Mouse (Mus musculus): ENCODE data around the gene Ep300. TPM values are rescaled to one million over a fixed set of nuclear protein-coding genes. Genes with fewer than 3 reads are reported as not detected.
A peak's percentile ranks its signal among the peaks of the same experiment; 100 is the strongest.
"Not testable (repeated sequence)": the region's sequence is repeated elsewhere in the genome, so short reads cannot be mapped to it uniquely, and the experiment has no call there.

The Ep300 gene
- polyA plus RNA-seq, 1 experiment from 2014 or later, result 15.0 TPM

DNA sequence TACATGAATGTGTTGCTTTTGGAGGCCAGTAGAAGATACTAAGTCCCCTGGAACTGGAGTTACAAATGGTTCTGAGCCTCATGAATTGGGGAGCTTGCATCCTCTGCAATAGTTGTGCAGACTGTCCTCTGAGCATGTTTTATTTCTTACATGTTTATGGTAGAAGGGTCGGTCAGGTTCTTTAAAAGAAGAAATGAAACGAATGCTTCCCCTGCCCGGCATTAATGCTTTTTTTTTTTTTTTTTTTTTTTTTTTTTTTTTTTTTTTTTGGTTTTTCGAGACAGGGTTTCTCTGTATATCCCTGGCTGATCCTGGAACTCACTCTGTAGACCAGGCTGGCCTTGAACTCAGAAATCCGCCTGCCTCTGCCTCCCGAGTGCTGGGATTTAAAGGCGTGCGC is 13.6 kb downstream of the Ep300 start:
- peaks cover 50% of the 10 kb centered on the region for H3K36me3 ChIP-seq (ENCODE audit: control insufficient read depth, insufficient read depth, low read length)
- H3K4me1 ChIP-seq (ENCODE audit: control insufficient read depth in 2 of 2, insufficient read depth in 2 of 2, low read length in 2 of 2); H3K9ac ChIP-seq (ENCODE audit: low read length); H3K27ac ChIP-seq (replicated peaks in 1 of 2; ENCODE audit: control insufficient read depth in 1 of 2, insufficient read depth in 1 of 2, low read depth in 2 of 2, low read length in 2 of 2); H3K4me2 ChIP-seq (ENCODE audit: low read length); H3K4me3 ChIP-seq (ENCODE audit: control insufficient read depth in 1 of 2, insufficient read depth in 1 of 2, low read depth in 1 of 2, low read length in 2 of 2); H3K27me3 ChIP-seq (ENCODE audit: control insufficient read depth, insufficient read depth, low read length); ATAC-seq (ENCODE audit: insufficient number of reproducible peaks, insufficient read depth, low FRiP score, low read depth); H3K9me3 ChIP-seq (ENCODE audit: control insufficient read depth, low read length): not testable (repeated sequence)
- 96% methylated on average over 7 of the region's 8 CpGs for WGBS

DNA sequence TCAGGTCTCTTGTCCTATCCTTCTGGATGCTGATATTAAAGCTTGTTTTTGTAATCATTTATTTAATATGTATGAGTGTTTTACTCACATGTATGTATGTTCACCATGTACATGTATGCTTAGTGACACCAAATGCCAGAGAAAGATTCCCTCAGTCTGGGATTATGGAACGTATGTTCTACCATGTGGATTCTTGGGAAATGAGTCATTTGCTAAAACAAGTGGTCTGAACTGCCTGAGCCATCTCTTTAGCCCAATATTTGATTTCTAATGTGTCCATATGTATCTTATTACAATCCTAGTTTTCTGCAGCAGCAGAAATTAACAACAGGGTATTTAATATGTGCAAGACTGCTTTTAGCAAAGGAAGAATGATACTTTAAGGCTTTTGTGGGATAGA is 20.1 kb downstream of the Ep300 start:
- H3K27me3 ChIP-seq (ENCODE audit: control insufficient read depth, insufficient read depth, low read length), result no peaks in the 10 kb centered on the region
- 28% methylated on average over 1 of the region's 1 CpGs for WGBS
- H3K36me3 ChIP-seq (ENCODE audit: control insufficient read depth, insufficient read depth, low read length), result peaks cover 67% of the 10 kb centered on the region
- no peaks in the 10 kb centered on the region for H3K9me3 ChIP-seq (ENCODE audit: control insufficient read depth, low read length)
- H3K4me2 ChIP-seq (ENCODE audit: low read length), result no peak overlapping the region
- H3K27ac ChIP-seq (replicated peaks in 1 of 2; ENCODE audit: control insufficient read depth in 1 of 2, insufficient read depth in 1 of 2, low read depth in 2 of 2, low read length in 2 of 2), result no peak overlapping the region
- no peak overlapping the region for H3K4me3 ChIP-seq (ENCODE audit: control insufficient read depth in 1 of 2, insufficient read depth in 1 of 2, low read depth in 1 of 2, low read length in 2 of 2)
- no peak for ATAC-seq (ENCODE audit: insufficient number of reproducible peaks, insufficient read depth, low FRiP score, low read depth)
- peaks cover 0 to 3% of the 10 kb centered on the region in 2 experiments; a peak in 1 of 4 replicates for H3K4me1 ChIP-seq (ENCODE audit: control insufficient read depth in 2 of 2, insufficient read depth in 2 of 2, low read length in 2 of 2)
- H3K9ac ChIP-seq (ENCODE audit: low read length), result no peak overlapping the region

DNA sequence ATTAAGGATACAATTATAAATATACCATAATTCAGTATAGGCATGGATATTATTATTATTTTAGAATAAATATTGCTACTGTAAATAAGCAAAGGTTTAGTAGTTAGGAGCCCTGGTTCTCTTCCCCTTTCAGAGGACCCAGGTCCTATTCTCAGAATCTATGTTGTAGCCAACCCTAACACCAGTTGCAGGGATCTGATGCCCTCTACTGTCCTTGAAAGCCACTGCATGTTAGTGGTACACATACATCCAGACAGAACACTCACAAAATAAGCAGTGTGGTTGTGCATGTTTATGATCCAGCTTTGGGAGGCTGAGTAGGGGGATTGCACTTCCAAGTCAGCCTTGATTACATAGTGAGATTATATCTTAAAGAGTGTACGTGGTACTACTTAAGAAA is 21.5 kb downstream of the Ep300 start:
- Histone ChIP-seq H3K4me1 (ENCODE audit: control insufficient read depth in 2 of 2, insufficient read depth in 2 of 2, low read length in 2 of 2) (peaks cover 0 to 3% of the 10 kb centered on the region in 2 experiments; a peak in 1 of 4 replicates), H3K4me2 (ENCODE audit: low read length) (no peak overlapping the region), H3K27me3 (ENCODE audit: control insufficient read depth, insufficient read depth, low read length) (no peaks in the 10 kb centered on the region), H3K36me3 (ENCODE audit: control insufficient read depth, insufficient read depth, low read length) (peaks cover 73% of the 10 kb centered on the region), H3K9me3 (ENCODE audit: control insufficient read depth, low read length) (no peaks in the 10 kb centered on the region), H3K9ac (ENCODE audit: low read length) (no peak overlapping the region), H3K4me3 (ENCODE audit: control insufficient read depth in 1 of 2, insufficient read depth in 1 of 2, low read depth in 1 of 2, low read length in 2 of 2) (no peak overlapping the region), H3K27ac (replicated peaks in 1 of 2; ENCODE audit: control insufficient read depth in 1 of 2, insufficient read depth in 1 of 2, low read depth in 2 of 2, low read length in 2 of 2) (no peak overlapping the region)
- 76% methylated on average over 1 of the region's 1 CpGs for WGBS
- ATAC-seq (ENCODE audit: insufficient number of reproducible peaks, insufficient read depth, low FRiP score, low read depth), result no peak

DNA sequence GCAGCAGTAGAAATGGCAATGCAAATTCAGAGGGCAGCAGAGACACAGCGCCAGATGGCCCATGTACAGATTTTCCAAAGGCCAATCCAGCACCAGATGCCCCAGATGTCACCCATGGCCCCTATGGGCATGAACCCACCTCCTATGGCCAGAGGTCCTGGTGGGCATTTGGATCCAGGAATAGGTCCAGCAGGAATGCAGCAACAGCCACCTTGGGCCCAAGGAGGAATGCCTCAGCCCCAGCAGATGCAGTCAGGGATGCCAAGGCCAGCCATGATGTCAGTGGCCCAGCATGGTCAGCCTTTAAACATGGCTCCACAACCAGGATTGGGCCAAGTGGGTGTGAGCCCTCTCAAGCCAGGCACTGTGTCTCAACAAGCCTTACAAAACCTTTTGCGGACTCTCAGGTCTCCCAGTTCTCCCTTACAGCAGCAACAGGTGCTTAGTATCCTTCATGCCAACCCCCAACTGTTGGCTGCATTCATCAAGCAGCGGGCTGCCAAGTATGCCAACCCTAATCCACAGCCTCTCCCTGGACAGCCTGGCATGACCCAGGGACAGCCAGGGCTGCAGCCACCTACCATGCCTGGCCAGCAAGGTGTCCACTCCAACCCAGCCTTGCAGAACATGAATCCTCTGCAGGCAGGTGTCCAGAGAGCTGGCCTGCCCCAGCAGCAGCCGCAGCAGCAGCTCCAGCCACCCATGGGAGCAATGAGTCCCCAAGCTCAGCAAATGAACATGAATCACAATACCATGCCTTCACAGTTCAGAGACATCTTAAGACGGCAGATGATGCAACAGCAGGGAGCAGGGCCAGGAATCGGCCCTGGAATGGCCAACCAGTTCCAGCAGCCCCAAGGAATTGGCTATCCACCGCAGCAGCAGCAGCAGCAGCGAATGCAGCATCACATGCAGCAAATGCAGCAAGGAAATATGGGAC is 64.6 kb downstream of the Ep300 start:
- H3K4me3 ChIP-seq (ENCODE audit: control insufficient read depth in 1 of 2, insufficient read depth in 1 of 2, low read depth in 1 of 2, low read length in 2 of 2), result no peak overlapping the region
- 92% methylated on average over 8 of the region's 8 CpGs for WGBS
- H3K4me2 ChIP-seq (ENCODE audit: low read length), result no peak overlapping the region

DNA sequence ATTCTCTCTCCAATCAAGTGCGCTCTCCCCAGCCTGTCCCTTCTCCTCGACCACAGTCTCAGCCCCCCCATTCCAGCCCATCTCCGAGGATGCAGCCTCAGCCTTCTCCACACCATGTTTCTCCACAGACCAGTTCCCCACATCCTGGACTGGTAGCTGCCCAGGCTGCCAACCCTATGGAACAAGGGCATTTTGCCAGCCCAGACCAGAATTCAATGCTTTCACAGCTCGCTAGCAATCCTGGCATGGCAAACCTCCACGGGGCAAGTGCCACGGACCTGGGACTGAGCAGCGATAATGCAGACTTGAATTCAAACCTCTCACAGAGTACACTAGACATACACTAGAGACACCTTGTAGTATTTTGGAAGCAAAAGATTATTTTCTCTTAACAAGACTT is 65.5 kb downstream of the Ep300 start:
- Histone ChIP-seq H3K9me3 (ENCODE audit: control insufficient read depth, low read length) (no peaks in the 10 kb centered on the region), H3K9ac (ENCODE audit: low read length) (no peak overlapping the region), H3K4me2 (ENCODE audit: low read length) (no peak overlapping the region), H3K36me3 (ENCODE audit: control insufficient read depth, insufficient read depth, low read length) (peaks cover 65% of the 10 kb centered on the region), H3K27me3 (ENCODE audit: control insufficient read depth, insufficient read depth, low read length) (no peaks in the 10 kb centered on the region), H3K4me3 (ENCODE audit: control insufficient read depth in 1 of 2, insufficient read depth in 1 of 2, low read depth in 1 of 2, low read length in 2 of 2) (no peak overlapping the region), H3K4me1 (ENCODE audit: control insufficient read depth in 2 of 2, insufficient read depth in 2 of 2, low read length in 2 of 2) (no peaks in the 10 kb centered on the region), H3K27ac (replicated peaks in 1 of 2; ENCODE audit: control insufficient read depth in 1 of 2, insufficient read depth in 1 of 2, low read depth in 2 of 2, low read length in 2 of 2) (no peak overlapping the region)
- WGBS, result 89% methylated on average over 7 of the region's 7 CpGs
- no peak for ATAC-seq (ENCODE audit: insufficient number of reproducible peaks, insufficient read depth, low FRiP score, low read depth)

More for the DNA sequence above, 64.6 kb downstream of the Ep300 start:
- peaks cover 74% of the 10 kb centered on the region for H3K36me3 ChIP-seq (ENCODE audit: control insufficient read depth, insufficient read depth, low read length)
- H3K9ac ChIP-seq (ENCODE audit: low read length), result no peak overlapping the region
- no peaks in the 10 kb centered on the region for H3K27me3 ChIP-seq (ENCODE audit: control insufficient read depth, insufficient read depth, low read length)
- H3K4me1 ChIP-seq (ENCODE audit: control insufficient read depth in 2 of 2, insufficient read depth in 2 of 2, low read length in 2 of 2), result no peaks in the 10 kb centered on the region
- no peak for ATAC-seq (ENCODE audit: insufficient number of reproducible peaks, insufficient read depth, low FRiP score, low read depth)
- H3K9me3 ChIP-seq (ENCODE audit: control insufficient read depth, low read length), result no peaks in the 10 kb centered on the region
- no peak overlapping the region for H3K27ac ChIP-seq (replicated peaks in 1 of 2; ENCODE audit: control insufficient read depth in 1 of 2, insufficient read depth in 1 of 2, low read depth in 2 of 2, low read length in 2 of 2)

DNA sequence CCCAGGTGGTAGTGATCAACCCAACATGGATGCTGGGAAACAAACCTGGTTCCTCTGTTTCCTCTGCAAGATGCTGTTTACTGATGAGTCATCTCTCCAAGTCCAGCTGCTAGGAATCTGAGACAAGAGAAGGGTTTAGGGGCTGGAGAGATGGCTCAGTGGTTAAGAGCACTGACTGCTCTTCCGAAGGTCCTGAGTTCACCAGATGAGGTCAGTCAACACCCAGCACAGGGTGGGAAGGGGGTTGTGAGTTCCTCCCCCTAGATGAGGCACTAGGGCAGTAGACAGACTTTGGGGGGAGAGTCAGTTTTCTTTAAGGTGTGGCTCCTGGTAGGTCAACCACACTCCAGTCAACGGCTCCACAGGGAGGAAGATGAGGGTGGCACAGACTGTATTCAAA is 76.5 kb downstream of the Ep300 start:
- no peak for ATAC-seq (ENCODE audit: insufficient number of reproducible peaks, insufficient read depth, low FRiP score, low read depth)
- Histone ChIP-seq H3K27ac (replicated peaks in 1 of 2; ENCODE audit: control insufficient read depth in 1 of 2, insufficient read depth in 1 of 2, low read depth in 2 of 2, low read length in 2 of 2) (no peak overlapping the region), H3K4me3 (ENCODE audit: control insufficient read depth in 1 of 2, insufficient read depth in 1 of 2, low read depth in 1 of 2, low read length in 2 of 2) (no peak overlapping the region), H3K36me3 (ENCODE audit: control insufficient read depth, insufficient read depth, low read length) (no peaks in the 10 kb centered on the region), H3K9me3 (ENCODE audit: control insufficient read depth, low read length) (no peaks in the 10 kb centered on the region), H3K4me1 (ENCODE audit: control insufficient read depth in 2 of 2, insufficient read depth in 2 of 2, low read length in 2 of 2) (peaks cover 0 to 5% of the 10 kb centered on the region in 2 experiments; a peak in 2 of 4 replicates), H3K4me2 (ENCODE audit: low read length) (no peak overlapping the region), H3K9ac (ENCODE audit: low read length) (no peak overlapping the region), H3K27me3 (ENCODE audit: control insufficient read depth, insufficient read depth, low read length) (no peaks in the 10 kb centered on the region)
- 87% methylated on average over 2 of the region's 2 CpGs for WGBS

DNA sequence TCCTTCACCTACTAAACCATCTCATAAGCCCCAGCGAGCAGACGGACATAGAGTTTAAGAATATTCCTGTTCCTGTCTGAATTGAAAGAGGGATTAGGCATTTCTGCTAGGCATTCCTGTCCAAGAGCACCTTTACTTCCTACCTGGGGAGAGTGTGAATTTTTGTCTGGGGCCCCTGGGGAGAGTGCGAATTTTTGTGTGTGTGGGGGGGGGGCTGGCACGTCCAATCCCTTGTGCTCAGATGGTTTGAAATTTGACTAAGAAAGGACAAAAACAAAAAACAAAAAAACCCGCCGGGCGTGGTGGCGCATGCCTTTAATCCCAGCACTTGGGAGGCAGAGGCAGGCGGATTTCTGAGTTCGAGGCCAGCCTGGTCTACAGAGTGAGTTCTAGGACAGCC is 78.1 kb downstream of the Ep300 start:
- H3K4me2 ChIP-seq (ENCODE audit: low read length), result peak overlapping the region; percentile 93
- H3K4me1 ChIP-seq (ENCODE audit: control insufficient read depth in 2 of 2, insufficient read depth in 2 of 2, low read length in 2 of 2), result peaks cover 0 to 5% of the 10 kb centered on the region in 2 experiments; a peak in 2 of 4 replicates
- ATAC-seq (ENCODE audit: insufficient number of reproducible peaks, insufficient read depth, low FRiP score, low read depth), result no peak
- no peak overlapping the region for H3K9ac ChIP-seq (ENCODE audit: low read length)
- no peaks in the 10 kb centered on the region for H3K27me3 ChIP-seq (ENCODE audit: control insufficient read depth, insufficient read depth, low read length)
- peak overlapping the region; percentile 32 to 91 for H3K4me3 ChIP-seq (ENCODE audit: control insufficient read depth in 1 of 2, insufficient read depth in 1 of 2, low read depth in 1 of 2, low read length in 2 of 2)
- peaks cover 13% of the 10 kb centered on the region for H3K36me3 ChIP-seq (ENCODE audit: control insufficient read depth, insufficient read depth, low read length)
- no peak overlapping the region for H3K27ac ChIP-seq (replicated peaks in 1 of 2; ENCODE audit: control insufficient read depth in 1 of 2, insufficient read depth in 1 of 2, low read depth in 2 of 2, low read length in 2 of 2)
- H3K9me3 ChIP-seq (ENCODE audit: control insufficient read depth, low read length), result no peaks in the 10 kb centered on the region
- WGBS, result 53% methylated on average over 10 of the region's 10 CpGs
